Mouse (Mus musculus) heart, postnatal 36 days (tissue): ENCODE measurements around the gene Cdiptos. TPM values are rescaled to one million over a fixed set of nuclear protein-coding genes. Genes with fewer than 3 reads are reported as not detected.

Experiments used
- DNase-seq, 2 experiments: peaks; one replicate each; pipeline ENCODE4 v3.0.0; 2021 to 2022
- intact Hi-C: fragments of 180-260 bp; cut with DNase I; formaldehyde crosslinking; loops from one replicate; pipeline ENCODE4 v1.15.1; 2025
- total RNA-seq, 2 experiments: library from RNA; stranded (reverse); gene quantifications; 2 replicates each; pipeline ENCODE4 v1.2.3; 2021

Cdiptos gene
- total RNA-seq, 2 experiments from 2014 or later, result 0.31 to 0.65 TPM

GRCm38 (mm10) chr7:126982054-126982453 lies 6.2 kb upstream of the Cdiptos start:
- DNase-seq, result no peak
- intact Hi-C loops, result no loop called here

DNA sequence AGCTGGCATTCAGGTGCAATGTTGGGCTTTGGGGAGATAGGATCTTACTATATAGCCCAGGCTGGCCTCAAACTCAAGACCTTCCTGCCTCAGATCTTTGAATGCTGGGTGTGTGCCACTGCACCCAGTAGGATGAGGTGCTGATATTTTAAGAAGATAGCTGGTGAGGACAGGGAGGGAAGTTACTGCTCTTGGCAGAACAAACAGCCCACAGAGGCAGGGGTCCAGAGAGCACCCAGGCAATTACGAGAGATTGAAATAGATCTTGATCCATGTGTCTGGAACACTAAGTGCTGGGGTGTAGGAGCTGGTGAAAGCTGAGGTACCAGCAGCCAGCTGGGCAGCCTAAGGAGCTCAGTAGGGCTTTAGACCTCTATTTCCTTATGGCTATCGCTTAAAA lies 5.7 kb upstream of the Cdiptos start:
- DNase-seq, result no peak
- intact Hi-C loops, result no loop called here

- intact Hi-C loops, result no loop called here
- DNase-seq, result no peak
Measured at GRCm38 (mm10) chr7:126978841-126979240, 2.9 kb upstream of the Cdiptos start.

DNA sequence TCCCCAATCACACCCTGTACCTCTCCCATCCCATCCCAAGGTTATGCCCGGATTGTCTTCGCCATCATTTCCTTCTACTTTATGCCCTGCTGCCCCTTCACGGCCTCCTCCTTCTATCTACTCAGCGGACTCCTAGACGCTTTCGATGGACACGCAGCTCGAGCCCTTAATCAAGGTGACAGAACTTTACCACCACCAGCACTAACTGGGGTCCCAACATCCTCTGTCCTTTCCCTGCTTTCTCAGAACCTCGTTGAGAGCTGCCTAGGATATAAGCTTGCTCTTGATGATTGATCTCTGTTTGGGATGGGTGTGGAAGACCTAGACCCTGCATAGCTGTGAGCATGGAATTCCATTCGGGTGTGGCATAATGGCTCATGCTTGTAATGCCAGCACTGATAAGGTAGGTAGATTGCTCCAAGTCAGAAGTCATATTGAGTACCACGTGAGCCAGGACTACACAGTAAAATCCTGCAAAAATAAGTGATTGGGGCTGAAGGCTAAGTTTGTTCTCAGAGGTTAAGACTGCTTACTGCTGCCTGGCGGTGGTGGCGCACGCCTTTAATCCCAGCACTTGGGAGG lies 1.1 kb upstream of the Cdiptos start:
- intact Hi-C loops, result loop anchor here (2.0 kb wide), 1 partner anchor 38 kb away; the partner anchor contains the start of gene Mvp

GRCm38 (mm10) chr7:126975893-126975949 lies 177 bp downstream of the Cdiptos start, which contains the start of gene Cdipt:
TSS of gene Cdipt (plus strand) at chr7:126975914.
- intact Hi-C loops, result loop anchor here (1.0 kb wide), 1 partner anchor 25 kb away; the partner anchor contains the start of gene Sez6l2
- no peak for DNase-seq

More for the DNA sequence above, 1.1 kb upstream of the Cdiptos start:
- no peak for DNase-seq

DNA sequence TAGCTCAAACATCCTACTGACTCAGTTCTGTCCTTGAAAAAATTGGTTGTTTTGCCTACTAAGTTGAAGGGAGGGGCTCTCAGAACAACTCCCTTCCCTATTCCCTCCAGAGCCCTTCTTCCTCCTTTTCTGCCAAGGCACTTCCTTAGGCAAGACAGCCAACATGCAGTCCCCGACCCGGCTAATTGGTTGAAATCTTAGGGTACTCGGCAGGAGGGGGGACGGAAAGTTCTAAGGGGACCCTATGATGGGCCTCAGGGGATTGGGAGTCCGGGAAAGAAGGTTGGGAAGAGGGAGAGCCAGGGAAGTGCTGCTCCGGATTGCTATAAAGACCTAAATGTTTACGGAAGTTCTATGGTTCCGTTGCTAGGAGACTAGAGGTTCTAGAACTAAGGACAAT lies 405 bp downstream of the Cdiptos start:
- no peak for DNase-seq
- intact Hi-C loops, result loop anchor here (1.0 kb wide), 1 partner anchor 25 kb away; the partner anchor contains the start of gene Sez6l2

- intact Hi-C loops, result no loop called here
Measured at GRCm38 (mm10) chr7:126967361-126967760, 8.5 kb downstream of the Cdiptos start.

GRCm38 (mm10) chr7:126965568-126965967 lies 10.3 kb downstream of the Cdiptos start:
- intact Hi-C loops, result no loop called here
- no peak for DNase-seq

More at GRCm38 (mm10) chr7:126967361-126967760, 8.5 kb downstream of the Cdiptos start:
- DNase-seq, result no peak

DNA sequence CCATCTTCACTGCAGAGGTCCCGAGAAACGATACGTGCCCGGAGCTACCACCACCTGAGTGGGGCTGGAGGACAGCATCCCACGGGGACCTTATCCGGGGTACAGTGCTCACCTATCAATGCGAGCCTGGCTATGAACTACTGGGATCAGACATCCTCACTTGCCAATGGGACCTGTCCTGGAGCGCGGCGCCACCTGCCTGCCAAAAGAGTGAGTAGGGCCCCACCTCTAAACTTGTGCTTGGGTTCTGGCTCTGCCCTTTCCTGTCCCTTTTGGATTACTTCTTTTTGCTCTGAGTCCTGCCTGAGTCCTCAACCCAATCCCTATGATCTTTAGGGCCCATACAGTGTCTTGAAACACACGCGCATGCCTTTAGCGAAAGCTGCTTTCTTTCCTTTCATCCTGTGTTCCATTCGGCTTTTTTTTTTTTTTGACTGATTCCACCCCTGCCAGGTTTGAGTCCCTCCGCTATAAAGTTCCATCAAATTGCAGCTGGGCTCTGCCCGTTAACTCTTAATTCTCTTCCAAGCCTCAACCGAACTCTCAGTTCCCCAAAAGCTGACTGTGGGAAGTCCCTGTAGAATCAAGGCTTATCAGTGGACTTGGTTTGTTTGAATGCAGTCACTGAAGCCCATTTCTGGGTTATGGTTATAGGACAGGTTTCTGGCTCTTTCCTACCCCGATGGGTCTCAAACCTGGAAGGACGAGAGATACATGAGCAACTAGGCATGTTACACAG lies 12.2 kb downstream of the Cdiptos start:
- intact Hi-C loops, result loop anchor here (2.0 kb wide), 1 partner anchor 141 kb away; no protein-coding TSS in a partner anchor

DNA sequence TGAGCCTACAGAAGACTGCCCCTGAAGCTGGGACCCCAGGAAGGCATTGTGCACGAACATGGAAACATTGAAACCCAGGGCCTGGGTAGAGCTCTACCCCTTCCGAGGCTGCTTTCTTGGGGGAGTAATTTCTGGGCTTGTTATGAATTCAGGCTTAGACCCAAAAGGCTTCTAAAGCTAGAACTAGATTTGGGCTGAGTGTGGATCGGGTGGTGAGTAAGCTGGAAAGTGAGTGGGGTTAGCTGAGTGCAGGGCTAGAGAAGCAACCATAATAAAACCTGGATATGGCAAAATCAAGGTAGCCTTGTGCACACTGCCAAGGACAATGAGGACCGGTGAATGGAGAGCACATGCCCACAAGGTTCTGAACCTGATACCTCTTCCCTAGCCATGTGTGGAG lies 13.9 kb downstream of the Cdiptos start:
- no peak for DNase-seq
- intact Hi-C loops, result loop anchor here (2.0 kb wide), 1 partner anchor 139 kb away; no protein-coding TSS in a partner anchor

More for the DNA sequence above, 12.2 kb downstream of the Cdiptos start:
- DNase-seq, result peak; percentile 28 to 43

DNA sequence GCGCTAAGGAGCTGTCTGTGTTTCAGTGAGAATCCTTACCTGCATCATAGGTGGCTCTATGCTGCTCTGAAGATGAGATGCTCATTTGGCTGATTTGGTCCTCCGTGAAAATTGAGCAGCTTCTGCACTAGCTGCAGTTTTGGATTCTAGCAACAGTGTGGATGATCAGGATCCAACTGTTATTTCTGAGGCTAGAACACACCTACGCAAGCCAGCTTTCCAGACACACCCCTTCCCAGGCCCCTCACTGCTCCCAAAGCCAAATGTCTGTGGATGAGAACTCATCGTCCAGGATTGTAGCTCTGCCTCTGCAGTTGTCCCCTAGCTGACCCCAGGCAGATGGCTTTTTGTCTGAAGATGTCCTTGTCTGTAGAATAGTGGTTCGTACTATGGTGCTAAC lies 14.8 kb downstream of the Cdiptos start:
- intact Hi-C loops, result no loop called here

GRCm38 (mm10) chr7:126959780-126960179 lies 16.1 kb downstream of the Cdiptos start:
- intact Hi-C loops, result no loop called here
- no peak for DNase-seq

More for the DNA sequence above, 14.8 kb downstream of the Cdiptos start:
- no peak for DNase-seq

DNA sequence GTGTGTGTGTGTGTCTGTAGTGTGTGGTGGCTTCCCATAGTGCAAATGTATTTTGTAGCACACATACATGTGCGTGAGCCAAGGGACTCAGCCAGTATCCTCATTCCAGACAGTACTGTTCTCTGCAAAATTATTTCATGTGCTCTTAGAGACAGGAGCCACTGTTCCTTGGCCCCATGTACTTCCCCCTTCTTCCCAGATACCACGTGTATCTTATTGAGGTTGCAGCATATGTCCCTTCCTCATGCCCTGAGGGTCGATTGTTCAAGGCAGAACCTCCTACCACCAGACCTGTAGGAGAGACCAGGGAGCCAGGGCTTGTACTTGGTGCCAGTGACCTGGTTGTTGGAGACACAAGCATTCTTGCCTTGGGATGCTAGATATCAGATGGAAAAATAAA lies 20.8 kb downstream of the Cdiptos start:
- no peak for DNase-seq
- intact Hi-C loops, result no loop called here

DNA sequence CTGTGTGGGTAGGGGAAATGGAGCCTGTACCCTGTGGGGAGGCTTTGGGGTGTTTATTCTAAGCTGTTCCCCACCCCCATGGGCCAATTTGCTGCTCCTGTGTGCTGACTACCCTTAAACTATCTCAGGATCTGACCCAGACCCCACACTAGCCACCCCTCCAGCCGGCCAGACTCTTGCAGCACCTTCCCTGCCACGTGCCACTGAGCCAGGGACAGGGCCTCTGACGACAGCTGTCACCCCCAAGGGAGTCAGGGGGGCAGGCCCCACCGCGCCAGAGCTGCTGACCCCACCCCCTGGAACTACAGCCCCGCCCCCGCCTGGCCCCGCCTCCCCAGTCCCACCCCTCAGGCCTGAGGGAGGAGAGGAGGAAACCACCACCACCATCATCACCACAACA lies 23.3 kb downstream of the Cdiptos start:
- no peak for DNase-seq
- intact Hi-C loops, result no loop called here

GRCm38 (mm10) chr7:126951741-126952140 lies 24.2 kb downstream of the Cdiptos start:
- no peak for DNase-seq
- intact Hi-C loops, result no loop called here

DNA sequence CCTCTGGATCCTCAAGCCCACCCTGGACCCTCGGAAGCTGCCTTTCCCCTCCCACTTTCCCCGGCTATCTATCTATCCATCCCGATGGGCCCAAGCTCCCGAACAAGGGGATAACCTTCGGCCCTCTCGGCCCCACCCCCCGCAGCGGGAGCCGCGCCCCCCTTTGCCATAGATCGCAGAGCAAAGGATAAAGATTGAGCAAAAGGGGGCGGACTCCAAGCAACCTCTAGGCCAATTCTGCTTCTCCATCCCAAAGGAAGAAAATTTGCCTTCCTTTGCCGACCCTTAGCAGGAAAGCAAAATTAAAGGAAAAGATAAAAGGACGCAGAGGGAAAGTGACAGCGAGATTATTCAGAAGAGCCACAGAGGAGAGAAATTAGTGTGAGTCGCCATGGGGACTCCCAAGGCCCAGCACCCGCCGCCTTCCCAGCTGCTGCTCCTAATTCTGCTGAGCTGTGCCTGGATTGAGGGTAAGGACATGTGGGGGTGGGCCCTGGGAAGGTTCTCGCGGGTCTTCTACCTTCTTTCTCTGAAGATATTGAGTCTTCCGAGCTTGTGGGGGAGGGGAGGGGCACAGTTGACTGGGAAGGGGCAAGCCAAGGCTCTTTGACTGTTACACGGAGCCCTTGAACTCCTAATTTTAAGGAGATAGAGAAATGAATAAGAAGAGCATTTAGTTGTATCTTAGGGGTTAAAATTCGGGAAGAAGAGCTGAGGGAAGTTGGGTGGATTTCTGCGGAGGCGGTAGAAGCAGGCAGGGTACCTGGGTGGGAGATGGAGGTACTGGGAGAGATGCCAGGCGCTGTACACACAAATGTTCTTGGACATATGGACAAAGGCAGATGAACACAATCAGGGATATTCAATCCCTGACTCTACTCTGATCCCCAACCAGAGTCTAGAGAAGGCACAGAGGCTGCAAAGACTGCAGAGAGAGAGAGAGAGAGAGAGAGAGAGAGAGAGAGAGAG lies 25.0 kb downstream of the Cdiptos start:
- intact Hi-C loops, result loop anchor here (1.0 kb wide), 1 partner anchor 24 kb away; the partner anchor contains the start of gene Cdipt
- no peak for DNase-seq

DNA sequence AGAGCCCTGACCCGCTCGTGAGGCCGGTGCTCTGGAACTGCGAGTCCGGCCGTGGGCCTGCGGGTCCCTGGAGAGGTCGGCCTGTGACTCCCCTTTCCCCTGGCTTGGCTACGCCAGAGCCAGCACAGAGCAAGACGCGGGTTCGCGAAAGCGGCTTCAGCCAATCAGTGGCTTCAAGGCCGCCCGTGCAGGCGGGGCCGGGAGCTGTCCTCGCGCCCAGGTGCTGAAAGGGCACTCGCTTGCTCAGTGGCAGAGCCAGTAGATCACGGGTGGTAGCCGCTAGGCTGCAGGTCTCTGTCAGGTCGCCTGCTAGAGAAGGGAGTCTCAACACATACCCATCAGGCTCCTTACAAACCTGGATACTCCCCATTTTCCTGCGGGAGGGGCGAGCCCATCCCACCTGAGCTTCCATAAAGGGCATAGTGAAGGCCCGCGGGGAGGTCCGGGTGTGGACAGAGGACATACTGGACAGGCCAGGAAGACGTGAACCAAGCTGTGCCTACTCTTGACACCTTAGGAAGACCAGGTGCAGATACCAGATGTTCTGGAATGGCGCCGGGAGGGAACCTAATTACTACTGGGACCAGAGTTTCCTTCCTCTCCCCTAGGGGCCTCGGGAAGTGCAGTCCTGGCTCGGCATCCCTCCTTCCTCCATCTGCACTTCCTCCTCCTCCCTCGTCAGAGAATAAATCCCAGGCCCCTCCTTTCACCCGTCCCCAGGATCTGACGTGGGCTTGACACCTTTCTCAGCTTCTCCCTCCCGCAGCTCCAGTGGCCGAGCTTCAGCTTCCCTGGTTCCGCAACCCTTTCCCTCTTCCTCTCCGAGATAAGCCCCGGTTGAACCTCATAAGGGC lies 25.9 kb downstream of the Cdiptos start, which contains the start of gene Sez6l2:
Sez6l2 (plus strand) TSS at position 771 of the 854 bp plus-strand sequence.
- peak; percentile 90 to 95 for DNase-seq

GRCm38 (mm10) chr7:126949403-126949792 lies 26.5 kb downstream of the Cdiptos start, which contains the start of gene Asphd1:
TSS of gene Asphd1 (minus strand) at chr7:126949582.
- intact Hi-C loops, result loop anchor here (2.0 to 5.0 kb wide), 3 partner anchors 21 to 155 kb away; partner anchors contain the start of gene Kctd13
- DNase-seq, result no peak

More for the DNA sequence above, 25.9 kb downstream of the Cdiptos start, which contains the start of gene Sez6l2:
- intact Hi-C loops, result loop anchor here (1.0 to 5.0 kb wide), 4 partner anchors 21 to 155 kb away; partner anchors contain the start of genes Cdipt and Kctd13

GRCm38 (mm10) chr7:126948626-126949025 lies 27.3 kb downstream of the Cdiptos start:
- intact Hi-C loops, result loop anchor here (2.0 to 5.0 kb wide), 3 partner anchors 20 to 156 kb away; partner anchors contain the start of gene Kctd13
- no peak for DNase-seq

GRCm38 (mm10) chr7:126946530-126946929 lies 29.4 kb downstream of the Cdiptos start:
- DNase-seq, result peak; percentile 18 to 24
- intact Hi-C loops, result loop anchor here (5.0 kb wide), 1 partner anchor 51 kb away; no protein-coding TSS in a partner anchor
